Mouse (Mus musculus) midbrain, embryonic 12.5 days (tissue): ENCODE measurements at regions not wholly inside any gene's neighbourhood (a gene's known extent, or its start where the extent isn't known, plus 50 kb on each side); places are given as distances from the start of the nearest gene placed in this dataset.

ENCODE experiments used
- ATAC-seq: fragments of 200-750 bp; cut with Nextera tagmentation; 2 replicates; pipeline ENCODE4 v1.8.0; 2017; ENCODE audit warnings: low read depth, moderate TSS enrichment, moderate library complexity; ENCODE audit not compliant: low FRiP score
- H3K27ac ChIP-seq: fragments of 300-500 bp; sonication (generic); replicated peaks from 2 replicates; pipeline ENCODE4 v1.5.1; 2016; ENCODE audit warnings: mild to moderate bottlenecking
- H3K27me3 ChIP-seq: fragments of 300-500 bp; sonication (generic); 2 replicates; pipeline ENCODE4 v1.6.1; 2016; ENCODE audit warnings: mild to moderate bottlenecking
- H3K36me3 ChIP-seq: fragments of 300-500 bp; sonication (generic); 2 replicates; pipeline ENCODE4 v1.6.1; 2016
- H3K4me1 ChIP-seq: fragments of 300-500 bp; sonication (generic); 2 replicates; pipeline ENCODE4 v1.6.1; 2016
- H3K4me2 ChIP-seq: fragments of 300-500 bp; sonication (generic); replicated peaks from 2 replicates; pipeline ENCODE4 v1.6.1; 2016; ENCODE audit warnings: mild to moderate bottlenecking, moderate library complexity
- H3K4me3 ChIP-seq: fragments of 300-500 bp; sonication (generic); 2 replicates; pipeline ENCODE4 v1.5.1; 2016; ENCODE audit warnings: mild to moderate bottlenecking
- H3K9ac ChIP-seq: fragments of 300-500 bp; sonication (generic); replicated peaks from 2 replicates; pipeline ENCODE4 v1.6.1; 2016; ENCODE audit warnings: mild to moderate bottlenecking, moderate library complexity
- H3K9me3 ChIP-seq: fragments of 300-500 bp; sonication (generic); 2 replicates; pipeline ENCODE4 v1.6.1; 2016; ENCODE audit warnings: mild to moderate bottlenecking
- WGBS: fragments of 180-500 bp; shearing (Covaris S2); methylation state at CpG from one replicate; pipeline ENCODE4 v1.1.7; 2016; 5-methylcytosine and 5-hydroxymethylcytosine counted together

GRCm38 (mm10) chr13:70178073-70178491 is 375.9 kb downstream of the Med10 start:
- H3K36me3 ChIP-seq, result no peaks in the 10 kb centered on the region
- WGBS, result 57% methylated on average over 8 of the region's 8 CpGs
- H3K4me1 ChIP-seq, result no peaks in the 10 kb centered on the region
- no peak overlapping the region for H3K9ac ChIP-seq
- ATAC-seq, result no peak
- no peaks in the 10 kb centered on the region for H3K27me3 ChIP-seq
- H3K4me2 ChIP-seq, result no peak overlapping the region
- no peak overlapping the region for H3K4me3 ChIP-seq
- H3K9me3 ChIP-seq, result no peaks in the 10 kb centered on the region
- no peak overlapping the region for H3K27ac ChIP-seq

- Histone ChIP-seq H3K27me3 (no peaks in the 10 kb centered on the region), H3K9ac (no peak overlapping the region), H3K4me1 (peaks cover 2% of the 10 kb centered on the region; the same call in 1 of the 2 replicates), H3K27ac (no peak overlapping the region), H3K36me3 (no peaks in the 10 kb centered on the region), H3K4me3 (no peak overlapping the region), H3K4me2 (no peak overlapping the region), H3K9me3 (no peaks in the 10 kb centered on the region)
- WGBS, result 82% methylated on average over 4 of the region's 4 CpGs
- no peak for ATAC-seq
These were observed 388.8 kb downstream of the Med10 start for GRCm38 (mm10) chr13:70190978-70191377.

GRCm38 (mm10) chr13:70192101-70193025 is 390.2 kb downstream of the Med10 start:
- ATAC-seq, result no peak
- Histone ChIP-seq H3K9me3 (no peaks in the 10 kb centered on the region), H3K27me3 (no peaks in the 10 kb centered on the region), H3K4me2 (no peak overlapping the region), H3K36me3 (no peaks in the 10 kb centered on the region), H3K4me1 (peaks cover 8% of the 10 kb centered on the region; the same call in 1 of the 2 replicates), H3K27ac (no peak overlapping the region), H3K9ac (no peak overlapping the region), H3K4me3 (no peak overlapping the region)
- whole genome bisulfite sequencing, result 83% methylated on average over 13 of the region's 13 CpGs

- WGBS, result 83% methylated on average over 9 of the region's 9 CpGs
- no peak for ATAC-seq
- Histone ChIP-seq H3K4me3 (no peak overlapping the region), H3K36me3 (no peaks in the 10 kb centered on the region), H3K27ac (no peak overlapping the region), H3K4me2 (no peak overlapping the region), H3K9me3 (no peaks in the 10 kb centered on the region), H3K4me1 (peaks cover 8% of the 10 kb centered on the region; the same call in 1 of the 2 replicates), H3K9ac (no peak overlapping the region), H3K27me3 (no peaks in the 10 kb centered on the region)
These were observed 391.1 kb downstream of the Med10 start for GRCm38 (mm10) chr13:70193270-70193669.

- H3K27ac ChIP-seq, result no peak overlapping the region
- H3K4me1 ChIP-seq, result peaks cover 8% of the 10 kb centered on the region; the same call in 1 of the 2 replicates
- WGBS, result 87% methylated on average over 4 of the region's 4 CpGs
- no peak overlapping the region for H3K4me3 ChIP-seq
- no peaks in the 10 kb centered on the region for H3K9me3 ChIP-seq
- no peaks in the 10 kb centered on the region for H3K27me3 ChIP-seq
- no peak for ATAC-seq
- no peak overlapping the region for H3K4me2 ChIP-seq
- H3K9ac ChIP-seq, result no peak overlapping the region
- H3K36me3 ChIP-seq, result no peaks in the 10 kb centered on the region
These were observed 393.7 kb downstream of the Med10 start for GRCm38 (mm10) chr13:70195854-70196253.

GRCm38 (mm10) chr13:70198638-70199037 is 396.4 kb downstream of the Med10 start:
- Histone ChIP-seq H3K36me3 (no peaks in the 10 kb centered on the region), H3K27ac (no peak overlapping the region), H3K4me2 (no peak overlapping the region), H3K4me3 (no peak overlapping the region), H3K9ac (no peak overlapping the region), H3K27me3 (no peaks in the 10 kb centered on the region), H3K9me3 (no peaks in the 10 kb centered on the region), H3K4me1 (0 out of 2 replicates have a peak, but pooled peaks cover 6% of the 10 kb centered on the region)
- 90% methylated on average over 4 of the region's 4 CpGs for WGBS
- no peak for ATAC-seq

- no peak overlapping the region for H3K27ac ChIP-seq
- no peak overlapping the region for H3K9ac ChIP-seq
- no peak overlapping the region for H3K4me2 ChIP-seq
- ATAC-seq, result no peak
- H3K9me3 ChIP-seq, result no peaks in the 10 kb centered on the region
- no peaks in the 10 kb centered on the region for H3K36me3 ChIP-seq
- WGBS, result 92% methylated on average over 1 of the region's 1 CpGs
- no peaks in the 10 kb centered on the region for H3K27me3 ChIP-seq
- H3K4me1 ChIP-seq, result 0 out of 2 replicates have a peak, but pooled peaks cover 6% of the 10 kb centered on the region
- no peak overlapping the region for H3K4me3 ChIP-seq
These were observed 396.9 kb downstream of the Med10 start for GRCm38 (mm10) chr13:70199087-70199486.

GRCm38 (mm10) chr13:70205334-70205733 is 403.1 kb downstream of the Med10 start:
- ATAC-seq, result no peak
- Histone ChIP-seq H3K36me3 (no peaks in the 10 kb centered on the region), H3K27ac (no peak overlapping the region), H3K4me2 (no peak overlapping the region), H3K9ac (no peak overlapping the region), H3K4me3 (no peak overlapping the region), H3K27me3 (no peaks in the 10 kb centered on the region), H3K9me3 (no peaks in the 10 kb centered on the region), H3K4me1 (peaks cover 8% of the 10 kb centered on the region)
- 19% methylated on average over 7 of the region's 7 CpGs for WGBS

GRCm38 (mm10) chr13:70210158-70210557 is 408.0 kb downstream of the Med10 start:
- H3K9me3 ChIP-seq, result no peaks in the 10 kb centered on the region
- no peak overlapping the region for H3K9ac ChIP-seq
- no peak overlapping the region for H3K27ac ChIP-seq
- 70% methylated on average over 3 of the region's 3 CpGs for WGBS
- peaks cover 6% of the 10 kb centered on the region for H3K4me1 ChIP-seq
- no peaks in the 10 kb centered on the region for H3K27me3 ChIP-seq
- no peak for ATAC-seq
- H3K4me3 ChIP-seq, result no peak overlapping the region
- no peak overlapping the region for H3K4me2 ChIP-seq
- no peaks in the 10 kb centered on the region for H3K36me3 ChIP-seq

- H3K9me3 ChIP-seq, result no peaks in the 10 kb centered on the region
- no peaks in the 10 kb centered on the region for H3K36me3 ChIP-seq
- H3K27ac ChIP-seq, result no peak overlapping the region
- H3K27me3 ChIP-seq, result no peaks in the 10 kb centered on the region
- H3K4me3 ChIP-seq, result no peak overlapping the region
- no peak overlapping the region for H3K9ac ChIP-seq
- ATAC-seq, result no peak
- WGBS, result 95% methylated on average over 3 of the region's 3 CpGs
- no peak overlapping the region for H3K4me2 ChIP-seq
- H3K4me1 ChIP-seq, result peaks cover 10% of the 10 kb centered on the region; the same call in 1 of the 2 replicates
These were observed 410.8 kb downstream of the Med10 start for GRCm38 (mm10) chr13:70213017-70213416.

- Histone ChIP-seq H3K4me2 (no peak overlapping the region), H3K9me3 (no peaks in the 10 kb centered on the region), H3K36me3 (no peaks in the 10 kb centered on the region), H3K27me3 (no peaks in the 10 kb centered on the region), H3K27ac (no peak overlapping the region), H3K9ac (no peak overlapping the region), H3K4me3 (no peak overlapping the region), H3K4me1 (peaks cover 10% of the 10 kb centered on the region; the same call in 1 of the 2 replicates)
- no peak for ATAC-seq
- WGBS, result 82% methylated on average over 2 of the region's 2 CpGs
These were observed 411.4 kb downstream of the Med10 start for GRCm38 (mm10) chr13:70213622-70214021.

- Histone ChIP-seq H3K9ac (no peak overlapping the region), H3K36me3 (no peaks in the 10 kb centered on the region), H3K4me2 (no peak overlapping the region), H3K9me3 (no peaks in the 10 kb centered on the region), H3K4me3 (no peak overlapping the region), H3K27ac (no peak overlapping the region), H3K27me3 (no peaks in the 10 kb centered on the region), H3K4me1 (peaks cover 10% of the 10 kb centered on the region; the same call in 1 of the 2 replicates)
- 84% methylated on average over 10 of the region's 10 CpGs for WGBS
- no peak for ATAC-seq
These were observed 411.9 kb downstream of the Med10 start for GRCm38 (mm10) chr13:70214022-70214654.
